Mouse (Mus musculus): Measurements from ENCODE around the gene Thop1. TPM values are rescaled to one million over a fixed set of nuclear protein-coding genes. Genes with fewer than 3 reads are reported as not detected.

The Thop1 gene
- total and polyA plus RNA-seq, 3 experiments = 75.7 to 126 (median 113) TPM

GRCm38 (mm10) chr10:81073464-81073863 is 3.6 kb downstream of the Thop1 start:
- Histone ChIP-seq H3K27me3 (ENCODE audit: control insufficient read depth in 1 of 2, insufficient read depth in 2 of 2, low read length in 2 of 2) (no peaks in the 10 kb centered on the region), H3K79me2 (ENCODE audit: control insufficient read depth, insufficient read depth, low read length, poor library complexity) (peaks cover 31% of the 10 kb centered on the region), H3K9ac (ENCODE audit: control insufficient read depth, low read depth, low read length, poor library complexity, severe bottlenecking) (no peak overlapping the region), H3K36me3 (ENCODE audit: control insufficient read depth in 1 of 2, insufficient read depth in 2 of 2, low read length in 2 of 2) (peaks cover 0 to 4% of the 10 kb centered on the region in 2 experiments; a peak in 1 of 4 replicates), H3K9me3 (replicated peaks; ENCODE audit: insufficient read depth, low read length) (no peaks in the 10 kb centered on the region), H3K4me3 (ENCODE audit: control insufficient read depth in 1 of 2, insufficient read depth in 1 of 2, low read depth in 2 of 2, low read length in 2 of 2) (no peak overlapping the region), H3K27ac (ENCODE audit: control insufficient read depth, low read depth, low read length) (no peak overlapping the region), H3K4me1 (ENCODE audit: control insufficient read depth in 1 of 2, insufficient read depth in 2 of 2, low read length in 2 of 2) (peaks cover 0 to 9% of the 10 kb centered on the region in 2 experiments; a peak in 3 of 4 replicates)
- peak; percentile 15 for TF ChIP-seq RAD21 (IDR thresholded peaks at IDR 0.05; ENCODE audit: low read depth, low read length)
- TF ChIP-seq SMC3 (IDR thresholded peaks at IDR 0.05; ENCODE audit: low read depth, low read length) = peak; percentile 35
- TF ChIP-seq TBP (IDR thresholded peaks at IDR 0.05; ENCODE audit: low read depth, low read length) = no peak
- TF ChIP-seq CTCF (IDR thresholded peaks at IDR 0.05 in 2 of 3, conservative IDR thresholded peaks at IDR 0.05 in 1 of 3; ENCODE audit: control insufficient read depth in 1 of 3, insufficient read depth in 1 of 3, low read depth in 2 of 3, low read length in 3 of 3, poor library complexity in 1 of 3, severe bottlenecking in 1 of 3) = peak; percentile 80 to 90 (median 83)
- TF ChIP-seq CHD2 (IDR thresholded peaks at IDR 0.05; ENCODE audit: low read length) = no peak
- peak; percentile 56 for DNase-seq (ENCODE audit: low read depth, low spot score)

- Histone ChIP-seq H3K4me3 (ENCODE audit: control insufficient read depth in 1 of 2, insufficient read depth in 1 of 2, low read depth in 2 of 2, low read length in 2 of 2) (no peak overlapping the region), H3K9ac (ENCODE audit: control insufficient read depth, low read depth, low read length, poor library complexity, severe bottlenecking) (no peak overlapping the region), H3K36me3 (ENCODE audit: control insufficient read depth in 1 of 2, insufficient read depth in 2 of 2, low read length in 2 of 2) (peaks cover 0 to 4% of the 10 kb centered on the region in 2 experiments; a peak in 1 of 4 replicates), H3K79me2 (ENCODE audit: control insufficient read depth, insufficient read depth, low read length, poor library complexity) (peaks cover 23% of the 10 kb centered on the region), H3K4me1 (ENCODE audit: control insufficient read depth in 1 of 2, insufficient read depth in 2 of 2, low read length in 2 of 2) (peaks cover 0 to 7% of the 10 kb centered on the region in 2 experiments; a peak in 3 of 4 replicates), H3K9me3 (replicated peaks; ENCODE audit: insufficient read depth, low read length) (no peaks in the 10 kb centered on the region), H3K27ac (ENCODE audit: control insufficient read depth, low read depth, low read length) (no peak overlapping the region), H3K27me3 (ENCODE audit: control insufficient read depth in 1 of 2, insufficient read depth in 2 of 2, low read length in 2 of 2) (no peaks in the 10 kb centered on the region)
- TF ChIP-seq USF1 (IDR thresholded peaks at IDR 0.05; ENCODE audit: low read depth, low read length) (no peak), RCOR1 (IDR thresholded peaks at IDR 0.05; ENCODE audit: low read depth, low read length) (no peak), CTCF (IDR thresholded peaks at IDR 0.05 in 2 of 3, conservative IDR thresholded peaks at IDR 0.05 in 1 of 3; ENCODE audit: control insufficient read depth in 1 of 3, insufficient read depth in 1 of 3, low read depth in 2 of 3, low read length in 3 of 3, poor library complexity in 1 of 3, severe bottlenecking in 1 of 3) (no peak), MXI1 (IDR thresholded peaks at IDR 0.05; ENCODE audit: low read depth, low read length) (no peak), POLR2A (IDR thresholded peaks at IDR 0.05; ENCODE audit: control insufficient read depth in 1 of 2, insufficient read depth in 1 of 2, low read depth in 1 of 2, low read length in 2 of 2, poor library complexity in 1 of 2) (no peak), MAX (IDR thresholded peaks at IDR 0.05; ENCODE audit: low read length) (no peak), JUND (IDR thresholded peaks at IDR 0.05; ENCODE audit: low read depth, low read length) (no peak)
- DNase-seq (ENCODE audit: low read depth, low spot score) = no peak
These were observed 5.9 kb downstream of the Thop1 start for GRCm38 (mm10) chr10:81075734-81076133.

- H3K36me3 ChIP-seq (ENCODE audit: control insufficient read depth in 1 of 2, insufficient read depth in 2 of 2, low read length in 2 of 2) = peaks cover 0 to under 1% of the 10 kb centered on the region in 2 experiments; a peak in 1 of 4 replicates
- TF ChIP-seq TCF12 (IDR thresholded peaks at IDR 0.05; ENCODE audit: low read depth, low read length) (no peak), ETS1 (IDR thresholded peaks at IDR 0.05; ENCODE audit: low read depth, low read length) (no peak), EP300 (IDR thresholded peaks at IDR 0.05; ENCODE audit: low read depth in 1 of 2, low read length in 2 of 2) (no peak), TAL1 (IDR thresholded peaks at IDR 0.05; ENCODE audit: low read length) (no peak), KAT2A (conservative IDR thresholded peaks at IDR 0.05; ENCODE audit: low read depth, low read length) (no peak), ZC3H11A (IDR thresholded peaks at IDR 0.05; ENCODE audit: low read depth, low read length) (no peak), CHD1 (IDR thresholded peaks at IDR 0.05; ENCODE audit: low read depth, low read length) (no peak), MEF2A (IDR thresholded peaks at IDR 0.05; ENCODE audit: extremely low read depth, insufficient replicate concordance, low read depth, low read length, poor library complexity, severe bottlenecking) (no peak), POLR2A (IDR thresholded peaks at IDR 0.05; ENCODE audit: control insufficient read depth in 1 of 2, insufficient read depth in 1 of 2, low read depth in 1 of 2, low read length in 2 of 2, poor library complexity in 1 of 2) (no peak), RCOR1 (IDR thresholded peaks at IDR 0.05; ENCODE audit: low read depth, low read length) (no peak), ZKSCAN1 (IDR thresholded peaks at IDR 0.05; ENCODE audit: low read depth, low read length) (no peak), HCFC1 (IDR thresholded peaks at IDR 0.05; ENCODE audit: low read depth, low read length) (no peak), UBTF (IDR thresholded peaks at IDR 0.05; ENCODE audit: borderline replicate concordance, insufficient read depth, low read depth, low read length) (no peak), RAD21 (IDR thresholded peaks at IDR 0.05; ENCODE audit: low read depth, low read length) (no peak), MYC (IDR thresholded peaks at IDR 0.05; ENCODE audit: low read depth, low read length) (no peak), TBP (IDR thresholded peaks at IDR 0.05; ENCODE audit: low read depth, low read length) (no peak), CHD2 (IDR thresholded peaks at IDR 0.05; ENCODE audit: low read length) (no peak), MAZ (IDR thresholded peaks at IDR 0.05; ENCODE audit: low read depth, low read length) (no peak), SIN3A (IDR thresholded peaks at IDR 0.05; ENCODE audit: low read length) (no peak)
These were observed 6.5 kb downstream of the Thop1 start for GRCm38 (mm10) chr10:81076356-81076755.

More at GRCm38 (mm10) chr10:81076356-81076755, 6.5 kb downstream of the Thop1 start:
- H3K27ac ChIP-seq (ENCODE audit: control insufficient read depth, low read depth, low read length) = no peak overlapping the region
- no peak overlapping the region for H3K4me3 ChIP-seq (ENCODE audit: control insufficient read depth in 1 of 2, insufficient read depth in 1 of 2, low read depth in 2 of 2, low read length in 2 of 2)
- H3K4me1 ChIP-seq (ENCODE audit: control insufficient read depth in 1 of 2, insufficient read depth in 2 of 2, low read length in 2 of 2) = peaks cover 0 to 1% of the 10 kb centered on the region in 2 experiments; a peak in 1 of 4 replicates
- no peaks in the 10 kb centered on the region for H3K9me3 ChIP-seq (replicated peaks; ENCODE audit: insufficient read depth, low read length)
- DNase-seq (ENCODE audit: low read depth, low spot score) = no peak
- H3K79me2 ChIP-seq (ENCODE audit: control insufficient read depth, insufficient read depth, low read length, poor library complexity) = peaks cover 17% of the 10 kb centered on the region
- H3K9ac ChIP-seq (ENCODE audit: control insufficient read depth, low read depth, low read length, poor library complexity, severe bottlenecking) = no peak overlapping the region
- no peaks in the 10 kb centered on the region for H3K27me3 ChIP-seq (ENCODE audit: control insufficient read depth in 1 of 2, insufficient read depth in 2 of 2, low read length in 2 of 2)
